Mouse (Mus musculus) lung, embryonic 14.5 days (tissue): ENCODE measurements around the gene Fat4. TPM values are rescaled to one million over a fixed set of nuclear protein-coding genes. Genes with fewer than 3 reads are reported as not detected.

Source experiments
- ATAC-seq: fragments of 200-750 bp; cut with Nextera tagmentation; 2 replicates; pipeline ENCODE4 v1.8.0; 2017; ENCODE audit warnings: mild to moderate bottlenecking, moderate TSS enrichment, moderate library complexity; ENCODE audit not compliant: insufficient read depth
- DNase-seq: peaks from one replicate; pipeline ENCODE4 v3.0.0-alpha.2; 2015
- H3K27ac ChIP-seq: fragments of 300-500 bp; sonication (generic); 2 replicates; pipeline ENCODE4 v1.5.1; 2014; ENCODE audit warnings: low read depth, mild to moderate bottlenecking, moderate library complexity
- H3K27me3 ChIP-seq: fragments of 300-500 bp; sonication (generic); 2 replicates; pipeline ENCODE4 v1.6.1; 2014; ENCODE audit warnings: low read length, control low read depth; ENCODE audit not compliant: insufficient read depth
- H3K36me3 ChIP-seq: fragments of 300-500 bp; sonication (generic); 2 replicates; pipeline ENCODE4 v1.6.1; 2014; ENCODE audit warnings: control low read depth; ENCODE audit not compliant: insufficient read depth
- H3K4me1 ChIP-seq: fragments of 300-500 bp; sonication (generic); 2 replicates; pipeline ENCODE4 v1.6.1; 2014; ENCODE audit warnings: antibody characterized with exemption, control low read depth; ENCODE audit not compliant: insufficient read depth
- H3K4me2 ChIP-seq: fragments of 300-500 bp; sonication (generic); 2 replicates; pipeline ENCODE4 v1.6.1; 2014; ENCODE audit warnings: mild to moderate bottlenecking
- H3K4me3 ChIP-seq: fragments of 300-500 bp; sonication (generic); 2 replicates; pipeline ENCODE4 v1.5.1; 2014; ENCODE audit warnings: low read depth, low read length
- H3K9ac ChIP-seq: fragments of 300-500 bp; sonication (generic); 2 replicates; pipeline ENCODE4 v1.6.1; 2014
- H3K9me3 ChIP-seq: fragments of 300-500 bp; sonication (generic); 2 replicates; pipeline ENCODE4 v1.6.1; 2016; ENCODE audit warnings: low read depth, low read length, control low read depth
- CTCF ChIP-seq: IDR thresholded peaks from 2 replicates; pipeline ENCODE4 v1.5.1; 2016; ENCODE audit warnings: antibody characterized with exemption, low read depth
- WGBS: fragments of 180-500 bp; shearing (Covaris S2); extraction: QIAGEN DNeasy Blood & Tissue Kit; methylation state at CpG from one replicate; pipeline ENCODE4 v1.1.7; 2014; 5-methylcytosine and 5-hydroxymethylcytosine counted together
- polyA plus RNA-seq: library from polyadenylated mRNA; unstranded; fragments of >200 nt; fragmentation: Nextera tagmentation; extraction: Ambion mirVana; gene quantifications from 2 replicates; pipeline ENCODE4 v1.2.1, GENCODE M21; 2014

Gene Fat4
- polyA plus RNA-seq, 1 experiment from 2014 or later: 9.3 TPM

DNA sequence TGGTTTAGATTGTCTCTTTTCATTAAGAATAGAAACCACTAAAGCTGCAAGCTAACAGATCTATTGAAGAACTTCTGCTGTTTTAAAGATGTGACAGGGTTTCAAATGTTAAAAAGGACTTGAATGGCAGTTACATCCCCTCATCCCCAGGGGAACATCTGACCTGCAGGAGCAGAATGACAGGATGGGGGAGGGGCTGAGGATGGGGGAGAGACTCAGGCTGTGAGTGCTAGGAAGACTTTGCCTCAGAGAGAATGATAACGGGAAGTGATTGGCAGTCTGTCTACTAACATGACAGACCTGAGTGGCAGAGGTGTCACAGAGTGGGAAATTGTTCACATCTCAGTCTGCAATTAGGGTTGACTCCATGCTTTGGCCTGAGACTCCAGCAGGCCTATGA is 14.1 kb downstream of the Fat4 start:
- WGBS: 30% methylated on average over 1 of the region's 1 CpGs
- H3K4me2 ChIP-seq: no peak overlapping the region
- no peaks in the 10 kb centered on the region for H3K27me3 ChIP-seq
- no peak overlapping the region for H3K27ac ChIP-seq
- H3K9ac ChIP-seq: no peak overlapping the region
- no peaks in the 10 kb centered on the region for H3K4me1 ChIP-seq
- DNase-seq: no peak
- ATAC-seq: no peak
- H3K36me3 ChIP-seq: peaks cover 8% of the 10 kb centered on the region; the same call in 1 of the 2 replicates
- no peaks in the 10 kb centered on the region for H3K9me3 ChIP-seq
- H3K4me3 ChIP-seq: no peak overlapping the region
- no peak for TF ChIP-seq CTCF

DNA sequence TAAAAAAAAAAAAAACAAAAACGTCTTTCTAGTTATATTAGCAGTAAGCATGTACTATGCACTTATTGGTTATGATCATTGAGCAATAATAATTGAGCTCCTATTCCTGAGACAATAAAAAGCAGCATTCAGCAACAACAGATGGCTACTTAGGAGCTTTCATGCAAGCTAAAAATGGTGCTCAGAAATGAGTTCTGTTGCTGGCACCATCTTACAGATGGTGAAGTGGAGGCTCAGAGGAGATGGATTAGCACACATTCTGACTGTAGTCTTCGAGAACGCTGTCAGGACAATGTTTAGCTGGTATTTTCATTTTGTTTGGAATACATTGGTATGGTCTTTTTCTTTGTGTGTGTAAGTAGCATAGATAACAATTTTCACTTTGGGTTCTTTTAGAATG is 20.1 kb downstream of the Fat4 start:
- Histone ChIP-seq H3K9me3 (no peaks in the 10 kb centered on the region), H3K4me2 (no peak overlapping the region), H3K4me1 (0 out of 2 replicates have a peak, but pooled peaks cover 6% of the 10 kb centered on the region), H3K27me3 (no peaks in the 10 kb centered on the region), H3K27ac (no peak overlapping the region), H3K36me3 (no peaks in the 10 kb centered on the region), H3K4me3 (no peak overlapping the region), H3K9ac (no peak overlapping the region)
- ATAC-seq (no peak), DNase-seq (no peak)
- TF ChIP-seq CTCF: no peak
- 56% methylated on average over 3 of the region's 3 CpGs for WGBS

DNA sequence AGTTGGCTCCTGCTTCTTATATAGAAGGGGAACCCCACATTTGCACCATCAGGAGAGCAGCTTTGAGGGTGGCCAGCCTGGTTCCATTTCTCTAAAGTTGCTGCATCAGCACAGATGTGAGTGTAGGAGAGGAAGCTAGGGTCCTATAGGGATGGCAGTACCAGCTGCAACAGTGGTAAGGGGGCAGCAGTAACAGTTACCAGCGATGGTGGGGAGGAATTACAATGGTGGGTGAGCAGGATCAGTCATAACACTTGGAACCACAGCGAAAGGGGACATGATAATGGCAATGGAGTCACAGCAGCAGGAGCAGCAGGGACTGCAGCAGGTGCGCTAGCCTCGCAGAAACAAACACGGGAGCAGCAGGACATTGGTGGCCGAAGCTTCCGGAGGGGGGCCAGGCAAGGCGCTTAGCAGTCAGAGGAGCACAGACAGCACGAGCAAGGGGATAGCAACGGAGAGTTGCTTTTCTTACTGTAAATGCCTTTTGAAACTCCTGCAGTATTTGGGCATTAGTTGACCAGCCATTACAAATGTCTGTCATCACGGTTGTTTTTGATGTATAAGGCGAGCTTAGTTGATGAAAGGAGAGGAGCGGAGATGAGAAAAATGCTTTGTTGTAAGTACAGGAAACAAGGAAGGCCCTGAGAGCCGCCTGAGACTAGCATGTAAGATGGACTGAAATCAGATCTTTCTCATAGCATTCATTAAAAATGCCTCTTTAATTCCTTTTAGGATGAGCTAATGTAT is 21.1 kb downstream of the Fat4 start:
- ATAC-seq (no peak), DNase-seq (no peak)
- Histone ChIP-seq H3K4me2 (peak overlapping the region; percentile 2; the same call in 1 of the 2 replicates), H3K27ac (no peak overlapping the region), H3K9ac (no peak overlapping the region), H3K27me3 (no peaks in the 10 kb centered on the region), H3K4me1 (peaks cover 6% of the 10 kb centered on the region; the same call in 1 of the 2 replicates), H3K36me3 (no peaks in the 10 kb centered on the region), H3K9me3 (no peaks in the 10 kb centered on the region), H3K4me3 (no peak overlapping the region)
- no peak for TF ChIP-seq CTCF
- WGBS: 30% methylated on average over 14 of the region's 14 CpGs

DNA sequence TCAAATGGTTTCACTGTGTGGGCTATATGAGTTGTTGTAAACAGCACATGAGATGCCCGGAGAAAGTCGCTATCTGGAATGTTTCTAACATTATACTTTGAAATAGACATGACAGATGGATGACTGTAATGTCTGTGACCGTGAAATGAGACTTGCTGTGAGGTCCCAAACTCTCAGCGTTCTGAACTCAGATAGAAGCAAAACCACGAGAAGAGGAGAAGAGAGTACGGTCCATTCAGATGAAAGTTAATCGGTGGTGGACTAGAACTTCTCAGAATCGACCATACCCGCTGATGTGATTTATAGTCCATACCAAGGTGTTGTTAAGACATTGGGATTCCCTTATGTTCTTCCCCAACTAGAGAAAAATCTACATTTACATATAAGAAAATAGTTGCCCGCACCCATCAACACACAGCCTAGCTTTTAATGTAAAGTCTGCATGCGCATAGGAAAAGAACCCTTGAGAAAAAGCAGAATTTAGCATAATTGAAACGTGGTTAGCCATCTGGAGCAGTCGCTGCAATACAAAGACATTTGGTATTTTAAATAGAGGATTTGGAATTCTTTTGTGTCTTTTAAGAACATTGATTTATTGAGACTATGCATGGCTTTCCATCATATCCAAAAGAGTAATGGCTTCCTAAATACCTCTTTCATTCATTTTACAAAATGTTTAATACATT is 21.8 kb downstream of the Fat4 start:
- peaks cover 6% of the 10 kb centered on the region; the same call in 1 of the 2 replicates for H3K4me1 ChIP-seq
- DNase-seq: no peak
- H3K27me3 ChIP-seq: no peaks in the 10 kb centered on the region
- H3K9ac ChIP-seq: no peak overlapping the region
- H3K4me2 ChIP-seq: no peak overlapping the region
- ATAC-seq: no peak
- TF ChIP-seq CTCF: no peak
- 60% methylated on average over 13 of the region's 13 CpGs for WGBS
- H3K4me3 ChIP-seq: no peak overlapping the region
- no peak overlapping the region for H3K27ac ChIP-seq
- no peaks in the 10 kb centered on the region for H3K9me3 ChIP-seq
- H3K36me3 ChIP-seq: no peaks in the 10 kb centered on the region

DNA sequence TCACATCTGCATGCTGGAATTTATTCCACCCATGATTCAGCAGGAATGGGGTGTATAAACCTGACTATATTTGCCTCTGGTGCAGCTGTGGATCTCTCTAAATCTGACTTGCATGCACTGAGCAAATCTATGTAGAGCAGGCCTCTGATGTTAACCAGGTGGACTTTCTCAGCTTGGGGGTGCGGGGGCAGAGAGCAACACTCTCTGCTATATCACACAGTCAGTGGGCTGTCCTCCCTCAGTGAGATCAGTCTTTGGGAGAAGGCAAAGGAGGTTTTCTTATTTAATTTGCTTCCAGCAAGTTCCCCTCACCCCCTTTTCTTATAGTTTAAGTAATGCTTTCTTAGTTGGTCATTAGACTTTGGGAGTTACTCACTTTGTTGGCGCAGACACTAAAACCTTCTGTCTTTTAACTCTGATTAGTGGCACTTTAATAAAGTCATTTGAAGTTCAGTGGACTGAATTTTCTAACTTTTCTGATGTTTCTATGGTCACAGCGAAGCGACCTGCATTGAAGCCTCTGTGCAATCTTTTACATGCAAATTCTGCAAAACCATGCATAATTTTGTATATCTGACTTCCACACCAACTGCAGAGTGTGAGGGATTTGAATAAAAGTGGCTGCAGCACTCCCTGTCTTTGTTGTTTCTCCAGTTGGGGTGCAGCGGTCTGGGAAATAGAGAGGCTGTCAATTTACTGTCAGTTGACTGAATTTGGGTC is 26.2 kb downstream of the Fat4 start:
- ATAC-seq (no peak), DNase-seq (no peak)
- Histone ChIP-seq H3K9me3 (no peaks in the 10 kb centered on the region), H3K36me3 (no peaks in the 10 kb centered on the region), H3K4me2 (no peak overlapping the region), H3K27ac (no peak overlapping the region), H3K27me3 (no peaks in the 10 kb centered on the region), H3K4me1 (peaks cover under 1% of the 10 kb centered on the region; the same call in 1 of the 2 replicates), H3K9ac (no peak overlapping the region), H3K4me3 (no peak overlapping the region)
- no peak for TF ChIP-seq CTCF
- 67% methylated on average over 5 of the region's 5 CpGs for whole genome bisulfite sequencing

DNA sequence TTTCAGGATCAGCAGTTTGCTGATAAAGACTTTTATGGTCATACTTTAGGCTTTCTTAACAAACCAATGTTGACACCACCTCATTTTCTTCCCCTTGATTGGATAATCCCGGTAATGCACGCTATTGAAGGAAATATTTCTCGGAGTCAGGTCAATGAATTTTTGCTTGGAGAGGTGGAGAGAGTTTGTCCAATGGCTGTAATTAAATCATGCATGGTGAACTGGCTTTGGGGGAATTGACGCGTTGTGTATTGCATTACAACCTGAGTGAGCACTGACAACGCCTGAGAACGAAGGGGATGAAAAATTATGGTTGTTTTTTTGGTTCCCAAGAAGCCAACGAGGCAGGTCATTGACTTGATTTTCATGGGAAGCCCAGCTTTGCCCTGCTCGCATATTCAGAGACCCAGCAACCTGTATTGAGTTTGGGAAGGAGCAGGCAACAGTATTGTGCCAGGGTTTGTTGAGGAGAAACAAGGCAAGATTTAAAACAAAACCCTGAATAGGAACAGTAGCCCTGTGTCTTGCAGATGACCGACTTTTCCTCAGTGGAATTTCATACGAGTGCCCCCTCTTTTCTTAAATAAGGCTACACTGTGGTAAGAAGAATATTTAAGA is 26.9 kb downstream of the Fat4 start:
- H3K27me3 ChIP-seq: no peaks in the 10 kb centered on the region
- WGBS: 69% methylated on average over 11 of the region's 11 CpGs
- TF ChIP-seq CTCF: no peak
- no peaks in the 10 kb centered on the region; the same call in 1 of the 2 replicates for H3K4me1 ChIP-seq
- no peak overlapping the region for H3K4me3 ChIP-seq
- no peaks in the 10 kb centered on the region for H3K9me3 ChIP-seq
- no peak for ATAC-seq
- H3K27ac ChIP-seq: no peak overlapping the region
- H3K36me3 ChIP-seq: no peaks in the 10 kb centered on the region
- no peak overlapping the region for H3K4me2 ChIP-seq
- no peak for DNase-seq
- H3K9ac ChIP-seq: no peak overlapping the region
